Mouse (Mus musculus) myocyte (in vitro differentiated cells): Measurements from ENCODE around the gene Olfr640. TPM values are rescaled to one million over a fixed set of nuclear protein-coding genes. Genes with fewer than 3 reads are reported as not detected.

Experiments used
- H3K27me3 ChIP-seq: one replicate; pipeline ENCODE4 v1.6.1; 2011; ENCODE audit not compliant: control insufficient read depth, insufficient read depth, insufficient read length
- H3K36me3 ChIP-seq: one replicate; pipeline ENCODE4 v1.6.1; 2011; ENCODE audit not compliant: control insufficient read depth, insufficient read depth
- H3K4me2 ChIP-seq: one replicate; pipeline ENCODE4 v1.6.1; 2011; ENCODE audit warnings: low read depth, control low read depth
- H3K4me3 ChIP-seq: one replicate; pipeline ENCODE4 v1.5.1; 2011; ENCODE audit warnings: mild to moderate bottlenecking, control low read depth, moderate library complexity
- H3K79me2 ChIP-seq: one replicate; pipeline ENCODE4 v1.6.1; 2011; ENCODE audit not compliant: control insufficient read depth, insufficient read depth
- H3ac ChIP-seq: one replicate; pipeline ENCODE4 v1.6.1; 2011; ENCODE audit not compliant: control insufficient read depth, insufficient read length
- CEBPB ChIP-seq: IDR thresholded peaks from 2 replicates; pipeline ENCODE4 v1.6.1; 2011; ENCODE audit warnings: mild to moderate bottlenecking, moderate library complexity; ENCODE audit not compliant: poor library complexity, insufficient read depth, severe bottlenecking
- E2F4 ChIP-seq: IDR thresholded peaks from one replicate; pipeline ENCODE4 v1.6.1; 2011; ENCODE audit warnings: mild to moderate bottlenecking, control low read depth, moderate library complexity; ENCODE audit not compliant: insufficient read depth
- MAX ChIP-seq: IDR thresholded peaks from one replicate; pipeline ENCODE4 v1.6.1; 2011; ENCODE audit warnings: low read depth, mild to moderate bottlenecking, control low read depth
- MYOD1 ChIP-seq, 3 experiments: IDR thresholded peaks; one replicate each; pipeline ENCODE4 v1.6.1; 2011; ENCODE audit warnings: control low read depth in 2 of 3, low read depth in 2 of 3, mild to moderate bottlenecking in 2 of 3, moderate library complexity in 1 of 3; ENCODE audit not compliant: insufficient read length in 2 of 3, control insufficient read depth in 1 of 3
- MYOG ChIP-seq, 3 experiments: IDR thresholded peaks; one replicate each; pipeline ENCODE4 v1.6.1; 2011; ENCODE audit warnings: control low read depth in 2 of 3, low read depth in 2 of 3, mild to moderate bottlenecking in 2 of 3; ENCODE audit not compliant: insufficient read length in 2 of 3, control insufficient read depth in 1 of 3, insufficient read depth in 1 of 3
- POLR2A ChIP-seq: IDR thresholded peaks from one replicate; pipeline ENCODE4 v1.6.1; 2011; ENCODE audit warnings: low read depth, mild to moderate bottlenecking, control low read depth, moderate library complexity; ENCODE audit not compliant: insufficient read length
- POLR2AphosphoS2 ChIP-seq: IDR thresholded peaks from one replicate; pipeline ENCODE4 v1.6.1; 2011; ENCODE audit warnings: low read depth, control low read depth; ENCODE audit not compliant: insufficient read length
- REST ChIP-seq: IDR thresholded peaks from one replicate; pipeline ENCODE4 v1.6.1; 2011; ENCODE audit warnings: mild to moderate bottlenecking, control low read depth, moderate library complexity; ENCODE audit not compliant: insufficient read depth, insufficient read length
- SRF ChIP-seq: IDR thresholded peaks from one replicate; pipeline ENCODE4 v1.6.1; 2011; ENCODE audit warnings: low read depth; ENCODE audit not compliant: control insufficient read depth, insufficient read length
- TCF12 ChIP-seq: IDR thresholded peaks from one replicate; pipeline ENCODE4 v1.6.1; 2011; ENCODE audit warnings: mild to moderate bottlenecking, control low read depth; ENCODE audit not compliant: poor library complexity, insufficient read depth, severe bottlenecking
- TCF3 ChIP-seq: IDR thresholded peaks from one replicate; pipeline ENCODE4 v1.6.1; 2011; ENCODE audit warnings: low read depth, control low read depth; ENCODE audit not compliant: insufficient read length
- USF1 ChIP-seq: IDR thresholded peaks from one replicate; pipeline ENCODE4 v1.6.1; 2011; ENCODE audit warnings: low read depth, mild to moderate bottlenecking, control low read depth, moderate library complexity
- polyA plus RNA-seq: library from polyadenylated mRNA; unstranded; fragments of >200 nt; fragmentation: generic; extraction: Trizol; gene quantifications from one replicate; pipeline ENCODE4 v1.2.1, GENCODE M21; 2012; ENCODE audit warnings: missing spikeins

Olfr640 gene
- polyA plus RNA-seq, 1 experiment: not detected

- no peaks in the 10 kb centered on the region for H3K27me3 ChIP-seq
- H3K4me3 ChIP-seq: no peak overlapping the region
- TF ChIP-seq E2F4 (no peak), MAX (no peak), USF1 (no peak), MYOD1 (IDR thresholded peaks at IDR 0.05; ENCODE audit: control insufficient read depth in 1 of 3, insufficient read length in 2 of 3, low read depth in 2 of 3) (no peak), POLR2A (no peak), POLR2AphosphoS2 (no peak), CEBPB (no peak), TCF3 (no peak), MYOG (IDR thresholded peaks at IDR 0.05; ENCODE audit: control insufficient read depth in 1 of 3, insufficient read depth in 1 of 3, insufficient read length in 2 of 3, low read depth in 2 of 3) (no peak)
- no peaks in the 10 kb centered on the region for H3K79me2 ChIP-seq
- no peaks in the 10 kb centered on the region for H3K36me3 ChIP-seq
- H3K4me2 ChIP-seq: no peak overlapping the region
- no peak overlapping the region for H3ac ChIP-seq
Measured at GRCm38 (mm10) chr7:104050745-104051144, 25.4 kb upstream of the Olfr640 start.

- no peak for TF ChIP-seq USF1
- H3K4me2 ChIP-seq: no peak within 1 kb of the TSS
- H3K4me3 ChIP-seq: no peak within 1 kb of the TSS
Measured at GRCm38 (mm10) chr7:104035145-104035544, 9.8 kb upstream of the Olfr640 start, which contains the start of gene Olfr641. Olfr641 (plus strand) TSS chr7:104035445.

GRCm38 (mm10) chr7:104026978-104027377, 1.6 kb upstream of the Olfr640 start:
- Histone ChIP-seq H3K36me3 (no peaks in the 10 kb centered on the region), H3ac (no peak overlapping the region), H3K27me3 (no peaks in the 10 kb centered on the region), H3K4me3 (no peak overlapping the region), H3K79me2 (no peaks in the 10 kb centered on the region), H3K4me2 (no peak overlapping the region)
- TF ChIP-seq CEBPB (no peak), POLR2A (no peak), MAX (no peak), TCF3 (no peak), MYOD1 (IDR thresholded peaks at IDR 0.05; ENCODE audit: control insufficient read depth in 1 of 3, insufficient read length in 2 of 3, low read depth in 2 of 3) (no peak), REST (no peak), USF1 (no peak), MYOG (IDR thresholded peaks at IDR 0.05; ENCODE audit: control insufficient read depth in 1 of 3, insufficient read depth in 1 of 3, insufficient read length in 2 of 3, low read depth in 2 of 3) (no peak), E2F4 (no peak), TCF12 (no peak), POLR2AphosphoS2 (no peak), SRF (no peak)

More at GRCm38 (mm10) chr7:104035145-104035544, 9.8 kb upstream of the Olfr640 start, which contains the start of gene Olfr641:
- H3K27me3 ChIP-seq: no peaks in the 10 kb centered on the region
- H3K79me2 ChIP-seq: no peaks in the 10 kb centered on the region
- H3K36me3 ChIP-seq: no peaks in the 10 kb centered on the region
- H3ac ChIP-seq: no peak within 1 kb of the TSS

GRCm38 (mm10) chr7:104021651-104022050, 3.7 kb downstream of the Olfr640 start:
- no peaks in the 10 kb centered on the region for H3K27me3 ChIP-seq
- no peaks in the 10 kb centered on the region for H3K36me3 ChIP-seq
- no peak overlapping the region for H3K4me2 ChIP-seq
- H3K4me3 ChIP-seq: no peak overlapping the region
- no peak overlapping the region for H3ac ChIP-seq
- H3K79me2 ChIP-seq: no peaks in the 10 kb centered on the region
- TF ChIP-seq POLR2AphosphoS2: no peak
- TF ChIP-seq TCF12: no peak
- no peak for TF ChIP-seq MYOG (IDR thresholded peaks at IDR 0.05; ENCODE audit: control insufficient read depth in 1 of 3, insufficient read depth in 1 of 3, insufficient read length in 2 of 3, low read depth in 2 of 3)
- TF ChIP-seq USF1: no peak
- no peak for TF ChIP-seq MAX
- no peak for TF ChIP-seq SRF
- TF ChIP-seq MYOD1 (IDR thresholded peaks at IDR 0.05; ENCODE audit: control insufficient read depth in 1 of 3, insufficient read length in 2 of 3, low read depth in 2 of 3): no peak
- no peak for TF ChIP-seq TCF3
- no peak for TF ChIP-seq CEBPB

- no peak overlapping the region for H3K4me3 ChIP-seq
Measured at GRCm38 (mm10) chr7:104018953-104019352, 6.4 kb downstream of the Olfr640 start.

More at GRCm38 (mm10) chr7:104018953-104019352, 6.4 kb downstream of the Olfr640 start:
- Histone ChIP-seq H3ac (no peak overlapping the region), H3K4me2 (no peak overlapping the region), H3K27me3 (no peaks in the 10 kb centered on the region), H3K36me3 (no peaks in the 10 kb centered on the region), H3K79me2 (no peaks in the 10 kb centered on the region)
- TF ChIP-seq CEBPB (no peak), E2F4 (no peak), MYOD1 (IDR thresholded peaks at IDR 0.05; ENCODE audit: control insufficient read depth in 1 of 3, insufficient read length in 2 of 3, low read depth in 2 of 3) (no peak), POLR2AphosphoS2 (no peak), TCF12 (no peak), MAX (no peak), USF1 (no peak), TCF3 (no peak)
